Mouse (Mus musculus): ENCODE measurements at regions not wholly inside any gene's neighbourhood (a gene's known extent, or its start where the extent isn't known, plus 50 kb on each side); places are given as distances from the start of the nearest gene placed in this dataset.

DNA sequence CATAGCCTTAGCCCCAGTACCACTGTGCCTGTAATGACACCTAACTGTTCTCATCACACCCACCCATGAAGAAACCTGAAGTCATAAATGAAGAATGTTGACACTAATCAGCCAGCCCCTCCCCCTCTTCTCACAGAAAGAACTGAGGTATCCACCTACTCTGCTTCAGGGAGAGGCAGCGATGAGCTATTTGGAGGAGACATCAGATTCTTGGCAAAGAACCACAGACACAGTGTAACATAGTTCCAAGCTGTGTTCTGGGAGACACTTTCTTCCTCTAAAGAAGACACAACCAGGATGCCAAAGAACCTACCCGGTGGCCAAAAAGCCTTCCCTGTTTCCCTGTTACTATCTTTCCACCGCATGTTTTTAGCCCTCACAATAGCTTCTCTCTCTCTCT is 307.8 kb upstream of the Jarid2 start:
- WGBS, result 79% methylated on average over 3 of the region's 3 CpGs
- TF ChIP-seq CTCF (IDR thresholded peaks at IDR 0.05; ENCODE audit: low read depth) (no peak), EP300 (optimal IDR thresholded peaks at IDR 0.05) (no peak)
- Histone ChIP-seq H3K36me3 (ENCODE audit: control insufficient read depth, insufficient read depth, low read length) (no peaks in the 10 kb centered on the region), H3K27me3 (ENCODE audit: control insufficient read depth, insufficient read depth, low read length) (no peaks in the 10 kb centered on the region), H3K4me1 (replicated peaks; ENCODE audit: control insufficient read depth, insufficient read depth) (0 out of 2 replicates have a peak, but pooled peaks cover 2% of the 10 kb centered on the region), H3K27ac (replicated peaks) (no peak overlapping the region), H3K4me3 (ENCODE audit: low read depth, low read length) (no peak overlapping the region), H3K9me3 (ENCODE audit: control insufficient read depth, low read length) (no peaks in the 10 kb centered on the region), H3K4me2 (replicated peaks; ENCODE audit: low read depth) (no peak overlapping the region), H3K9ac (ENCODE audit: low read length) (no peak overlapping the region)
- DNase-seq (ENCODE audit: low spot score), result no peak
- no peak for ATAC-seq (ENCODE audit: low FRiP score, low TSS enrichment)

GRCm38 (mm10) chr13:44421922-44422321 is 307.4 kb upstream of the Jarid2 start:
- no peak overlapping the region for H3K9ac ChIP-seq (ENCODE audit: low read length)
- no peaks in the 10 kb centered on the region for H3K27me3 ChIP-seq (ENCODE audit: control insufficient read depth, insufficient read depth, low read length)
- H3K36me3 ChIP-seq (ENCODE audit: control insufficient read depth, insufficient read depth, low read length), result no peaks in the 10 kb centered on the region
- H3K4me1 ChIP-seq (replicated peaks; ENCODE audit: control insufficient read depth, insufficient read depth), result 0 out of 2 replicates have a peak, but pooled peaks cover 2% of the 10 kb centered on the region
- WGBS, result 86% methylated on average over 5 of the region's 5 CpGs
- ATAC-seq (ENCODE audit: low FRiP score, low TSS enrichment) (no peak), DNase-seq (ENCODE audit: low spot score) (no peak)
- no peak overlapping the region for H3K27ac ChIP-seq (replicated peaks)
- no peaks in the 10 kb centered on the region for H3K9me3 ChIP-seq (ENCODE audit: control insufficient read depth, low read length)
- no peak overlapping the region for H3K4me3 ChIP-seq (ENCODE audit: low read depth, low read length)
- TF ChIP-seq EP300 (optimal IDR thresholded peaks at IDR 0.05) (no peak), CTCF (IDR thresholded peaks at IDR 0.05; ENCODE audit: low read depth) (no peak)
- H3K4me2 ChIP-seq (replicated peaks; ENCODE audit: low read depth), result no peak overlapping the region

DNA sequence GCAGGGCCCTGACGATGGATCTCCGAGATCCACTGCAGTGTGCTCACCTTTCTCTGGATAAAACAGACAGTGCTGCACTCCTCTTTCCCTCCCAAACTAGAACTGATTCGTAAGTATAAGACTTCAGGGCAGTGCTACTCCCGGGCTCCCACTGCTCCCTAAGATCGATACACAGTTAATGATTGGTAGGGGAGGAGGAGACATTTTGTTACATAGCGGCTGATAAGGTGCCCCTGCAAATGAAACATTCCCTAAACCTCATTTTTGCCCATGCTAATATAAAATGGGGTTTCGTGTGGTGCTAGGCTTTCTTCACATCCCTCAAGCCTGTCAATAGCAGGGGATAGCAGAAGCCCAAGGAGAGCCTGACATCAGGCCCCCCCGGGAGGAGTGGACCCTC is 298.8 kb upstream of the Jarid2 start:
- H3K4me2 ChIP-seq (replicated peaks; ENCODE audit: low read depth), result no peak overlapping the region
- TF ChIP-seq CTCF (IDR thresholded peaks at IDR 0.05; ENCODE audit: low read depth) (no peak), EP300 (optimal IDR thresholded peaks at IDR 0.05) (no peak)
- no peaks in the 10 kb centered on the region for H3K4me1 ChIP-seq (replicated peaks; ENCODE audit: control insufficient read depth, insufficient read depth)
- no peaks in the 10 kb centered on the region for H3K36me3 ChIP-seq (ENCODE audit: control insufficient read depth, insufficient read depth, low read length)
- H3K9me3 ChIP-seq (ENCODE audit: control insufficient read depth, low read length), result no peaks in the 10 kb centered on the region
- DNase-seq (ENCODE audit: low spot score), result no peak
- no peaks in the 10 kb centered on the region for H3K27me3 ChIP-seq (ENCODE audit: control insufficient read depth, insufficient read depth, low read length)
- H3K27ac ChIP-seq (replicated peaks), result no peak overlapping the region
- ATAC-seq (ENCODE audit: low FRiP score, low TSS enrichment), result no peak
- H3K4me3 ChIP-seq (ENCODE audit: low read depth, low read length), result no peak overlapping the region
- no peak overlapping the region for H3K9ac ChIP-seq (ENCODE audit: low read length)
- WGBS, result 77% methylated on average over 8 of the region's 8 CpGs

GRCm38 (mm10) chr13:44437709-44438108 is 291.6 kb upstream of the Jarid2 start:
- Histone ChIP-seq H3K36me3 (ENCODE audit: control insufficient read depth, insufficient read depth, low read length) (no peaks in the 10 kb centered on the region), H3K9me3 (ENCODE audit: control insufficient read depth, low read length) (no peaks in the 10 kb centered on the region), H3K4me2 (replicated peaks; ENCODE audit: low read depth) (no peak overlapping the region), H3K27me3 (ENCODE audit: control insufficient read depth, insufficient read depth, low read length) (no peaks in the 10 kb centered on the region), H3K4me3 (ENCODE audit: low read depth, low read length) (no peak overlapping the region), H3K27ac (replicated peaks) (no peak overlapping the region), H3K9ac (ENCODE audit: low read length) (no peak overlapping the region), H3K4me1 (replicated peaks; ENCODE audit: control insufficient read depth, insufficient read depth) (no peaks in the 10 kb centered on the region)
- 37% methylated on average over 1 of the region's 1 CpGs for WGBS
- ATAC-seq (ENCODE audit: low FRiP score, low TSS enrichment), result no peak
- no peak for DNase-seq (ENCODE audit: low spot score)
- TF ChIP-seq EP300 (optimal IDR thresholded peaks at IDR 0.05), result no peak
- TF ChIP-seq CTCF (IDR thresholded peaks at IDR 0.05; ENCODE audit: low read depth), result no peak

DNA sequence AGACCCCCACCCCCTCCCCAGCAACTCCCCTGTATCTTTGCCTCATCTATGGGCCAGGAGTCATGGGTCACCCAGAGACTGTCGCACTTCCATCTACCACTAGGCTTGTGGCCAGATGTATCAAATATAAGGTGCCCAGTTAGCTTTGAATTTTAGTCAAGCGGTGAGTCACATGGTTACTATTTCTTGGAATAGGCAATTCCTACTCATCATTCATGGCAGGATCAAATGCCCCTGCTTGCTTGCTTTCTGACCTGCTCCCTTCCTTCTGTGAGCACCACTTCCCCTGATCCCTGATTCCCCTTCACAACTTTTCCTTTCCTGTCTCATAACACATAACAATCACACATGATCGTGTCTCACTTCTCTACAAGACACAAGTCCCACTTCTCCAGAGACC is 288.2 kb upstream of the Jarid2 start:
- H3K27me3 ChIP-seq (ENCODE audit: control insufficient read depth, insufficient read depth, low read length), result no peaks in the 10 kb centered on the region
- TF ChIP-seq CTCF (IDR thresholded peaks at IDR 0.05; ENCODE audit: low read depth), result no peak
- no peak for TF ChIP-seq EP300 (optimal IDR thresholded peaks at IDR 0.05)
- H3K27ac ChIP-seq (replicated peaks), result no peak overlapping the region
- H3K36me3 ChIP-seq (ENCODE audit: control insufficient read depth, insufficient read depth, low read length), result no peaks in the 10 kb centered on the region
- no peaks in the 10 kb centered on the region for H3K4me1 ChIP-seq (replicated peaks; ENCODE audit: control insufficient read depth, insufficient read depth)
- H3K9ac ChIP-seq (ENCODE audit: low read length), result no peak overlapping the region
- H3K4me3 ChIP-seq (ENCODE audit: low read depth, low read length), result no peak overlapping the region
- DNase-seq (ENCODE audit: low spot score) (no peak), ATAC-seq (ENCODE audit: low FRiP score, low TSS enrichment) (no peak)
- no peak overlapping the region for H3K4me2 ChIP-seq (replicated peaks; ENCODE audit: low read depth)
- WGBS, result 83% methylated on average over 3 of the region's 3 CpGs
- H3K9me3 ChIP-seq (ENCODE audit: control insufficient read depth, low read length), result no peaks in the 10 kb centered on the region

- H3K27me3 ChIP-seq (ENCODE audit: control insufficient read depth, insufficient read depth, low read length), result no peaks in the 10 kb centered on the region
- H3K4me1 ChIP-seq (replicated peaks; ENCODE audit: control insufficient read depth, insufficient read depth), result no peaks in the 10 kb centered on the region
- H3K4me3 ChIP-seq (ENCODE audit: low read depth, low read length), result no peak overlapping the region
- H3K36me3 ChIP-seq (ENCODE audit: control insufficient read depth, insufficient read depth, low read length), result no peaks in the 10 kb centered on the region
- DNase-seq (ENCODE audit: low spot score) (no peak), ATAC-seq (ENCODE audit: low FRiP score, low TSS enrichment) (no peak)
- H3K9me3 ChIP-seq (ENCODE audit: control insufficient read depth, low read length), result no peaks in the 10 kb centered on the region
- TF ChIP-seq CTCF (IDR thresholded peaks at IDR 0.05; ENCODE audit: low read depth) (no peak), EP300 (optimal IDR thresholded peaks at IDR 0.05) (no peak)
- no peak overlapping the region for H3K27ac ChIP-seq (replicated peaks)
- no peak overlapping the region for H3K4me2 ChIP-seq (replicated peaks; ENCODE audit: low read depth)
- no peak overlapping the region for H3K9ac ChIP-seq (ENCODE audit: low read length)
- 79% methylated on average over 1 of the region's 1 CpGs for WGBS
These were observed 280.0 kb upstream of the Jarid2 start for GRCm38 (mm10) chr13:44449216-44449830.

Data from stomach, postnatal 0 days (tissue).